Mouse (Mus musculus) erythroblast, embryonic 14.5 days (primary cell): ENCODE results near the gene Bet1l.

Experiments
- GATA1 ChIP-seq: IDR thresholded peaks from 2 replicates; pipeline ENCODE4 v1.6.1; 2012; ENCODE audit warnings: low read length, inconsistent platforms, mixed read lengths
- TAL1 ChIP-seq: IDR thresholded peaks from 3 replicates; pipeline ENCODE4 v1.6.1; 2012; ENCODE audit warnings: low read length, inconsistent platforms, mixed read lengths

DNA sequence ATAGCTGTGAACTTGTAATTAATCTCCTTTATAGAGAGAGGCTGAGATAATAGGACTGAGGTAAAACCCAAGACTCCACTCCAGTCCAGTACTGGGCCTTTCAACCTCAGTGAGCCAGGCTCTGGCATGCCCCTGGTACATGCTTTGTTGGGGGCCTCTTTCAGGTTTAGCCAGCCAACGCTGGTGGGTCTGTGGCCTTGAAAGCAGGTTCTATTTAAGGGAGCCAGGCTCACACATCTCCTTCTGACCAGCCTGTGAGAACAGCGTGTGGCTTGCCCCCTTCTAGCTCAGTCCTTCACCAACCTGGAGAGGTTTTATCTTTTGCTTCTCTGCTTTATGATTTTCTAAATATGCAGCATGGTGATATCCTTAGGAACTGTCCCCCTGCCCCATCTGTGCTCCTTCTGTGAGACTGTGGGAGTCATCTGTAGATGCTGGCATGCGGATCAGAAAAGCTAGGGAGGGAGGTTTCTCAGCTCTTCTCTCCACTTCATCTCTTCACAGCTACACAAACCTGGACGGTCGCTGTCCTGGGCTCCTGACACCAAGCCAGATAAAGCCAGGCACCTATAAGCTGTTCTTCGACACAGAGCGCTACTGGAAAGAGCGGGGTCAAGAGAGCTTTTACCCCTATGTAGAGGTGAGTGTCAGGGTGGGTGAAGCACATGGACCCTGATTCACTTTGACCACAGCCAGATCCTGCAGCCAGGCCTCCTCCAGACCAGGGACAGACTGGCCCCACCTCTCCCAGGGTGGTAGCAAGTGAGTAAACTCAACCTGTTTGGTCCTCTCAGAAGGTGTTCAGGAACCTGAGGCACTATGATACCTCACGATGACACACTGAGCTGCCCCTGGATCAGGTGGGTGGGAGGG lies 20.9 kb downstream of the Bet1l start:
- no peak for TF ChIP-seq TAL1
- no peak for TF ChIP-seq GATA1
